Mouse (Mus musculus): ENCODE results near the gene Ankfn1.

- no peak for TF ChIP-seq POLR2A (IDR thresholded peaks at IDR 0.05; ENCODE audit: borderline replicate concordance, low read depth, low read length)
- no peak for TF ChIP-seq CTCF (IDR thresholded peaks at IDR 0.05; ENCODE audit: low read depth, low read length)
Measured at GRCm38 (mm10) chr11:89708526-89708925, 68.9 kb downstream of the Ankfn1 start.

All from bone marrow macrophage, adult 2 months (primary cell).